Mouse (Mus musculus) lung, postnatal 0 days (tissue): ENCODE measurements around the gene Cenph.

Experiments
- CTCF ChIP-seq: IDR thresholded peaks from 2 replicates; pipeline ENCODE4 v1.5.1; 2016; ENCODE audit warnings: antibody characterized with exemption, mild to moderate bottlenecking
- EP300 ChIP-seq: IDR thresholded peaks from 2 replicates; pipeline ENCODE4 v1.6.1; 2016; ENCODE audit warnings: antibody characterized with exemption, mild to moderate bottlenecking, control low read depth

DNA sequence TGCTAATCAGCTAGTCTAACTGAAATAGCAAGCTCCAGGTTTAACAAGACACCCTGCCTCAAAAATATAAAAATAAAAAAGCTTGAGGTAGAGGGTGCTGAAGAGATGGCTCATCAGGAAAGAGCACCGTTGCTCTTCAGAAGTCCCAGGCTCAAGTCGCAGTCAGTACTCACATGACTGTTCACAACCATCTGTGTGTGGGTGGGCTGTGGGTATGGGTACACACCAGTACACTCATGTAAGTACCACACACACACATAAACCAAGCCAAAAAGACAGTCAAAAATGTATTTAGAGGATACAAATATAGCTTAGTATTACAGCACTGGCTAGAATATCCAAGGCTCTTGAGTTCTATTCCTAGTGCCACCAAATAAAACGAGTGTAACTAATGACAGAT lies 29.6 kb downstream of the Cenph start:
- no peak for TF ChIP-seq CTCF
- TF ChIP-seq EP300: no peak
